Mouse (Mus musculus): ENCODE measurements at regions not wholly inside any gene's neighbourhood (a gene's known extent, or its start where the extent isn't known, plus 50 kb on each side); places are given as distances from the start of the nearest gene placed in this dataset.

DNA sequence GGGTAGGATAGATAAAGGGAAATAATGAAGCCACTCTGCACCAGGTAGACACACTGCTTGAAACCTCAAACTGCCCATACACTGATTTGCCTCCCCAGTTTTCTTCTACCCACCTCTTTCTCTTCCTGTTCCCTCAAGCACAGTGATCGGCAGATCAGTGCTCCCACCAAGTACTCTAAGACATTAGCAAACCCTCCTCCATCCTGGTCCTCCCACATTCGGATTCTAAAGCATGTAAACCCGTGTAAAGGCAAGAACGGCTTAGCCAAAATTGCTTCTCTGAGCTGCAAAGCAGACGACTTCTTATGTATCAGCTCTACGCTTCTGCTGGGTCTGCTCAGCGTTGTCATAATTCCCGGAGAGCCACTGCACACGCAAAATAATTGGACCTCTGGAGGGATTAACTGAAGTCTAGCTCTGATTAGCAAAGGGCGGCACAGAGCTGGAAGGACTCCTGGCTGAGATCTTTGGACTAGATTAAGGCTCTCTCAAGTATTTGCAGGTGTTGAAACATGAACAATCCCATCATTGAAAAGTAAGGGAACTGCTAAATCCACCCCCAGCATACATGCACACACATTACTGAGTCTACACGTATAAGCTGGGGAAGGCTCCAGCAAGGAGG is 67.2 kb downstream of the Mtx3 start:
- Histone ChIP-seq H3K4me1 (peaks cover 9% of the 10 kb centered on the region; the same call in 1 of the 2 replicates), H3K9me3 (no peaks in the 10 kb centered on the region), H3K4me3 (no peak overlapping the region), H3K36me3 (replicated peaks) (no peaks in the 10 kb centered on the region), H3K27ac (no peak overlapping the region), H3K27me3 (ENCODE audit: poor library complexity, severe bottlenecking) (no peaks in the 10 kb centered on the region)
- 84% methylated on average over 11 of the region's 11 CpGs for WGBS
- no peak for DNase-seq (ENCODE audit: extremely low spot score, low spot score)

DNA sequence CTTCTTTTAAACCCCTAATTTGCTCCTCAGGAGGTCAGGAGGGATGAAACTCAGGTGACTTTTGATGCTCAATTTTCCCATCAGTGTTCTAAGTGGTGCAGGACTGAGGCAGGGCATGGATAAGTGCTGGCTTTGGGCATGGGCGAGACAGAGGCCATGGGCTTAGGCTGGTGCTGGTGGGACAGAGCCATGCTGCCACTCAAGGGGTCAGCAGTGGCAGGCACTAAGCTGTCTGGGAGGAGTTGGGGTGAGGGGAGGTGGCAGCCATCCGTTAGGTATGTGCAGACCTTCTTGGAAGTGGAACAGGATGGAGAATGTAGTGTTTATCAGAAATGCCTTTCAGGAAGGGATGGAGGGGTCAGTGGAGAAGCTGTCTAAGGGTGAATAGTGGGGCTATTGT is 68.1 kb downstream of the Mtx3 start:
- Histone ChIP-seq H3K27ac (no peak overlapping the region), H3K9me3 (0 out of 2 replicates have a peak, but pooled peaks cover 4% of the 10 kb centered on the region), H3K4me3 (no peak overlapping the region), H3K4me1 (peaks cover 9% of the 10 kb centered on the region; the same call in 1 of the 2 replicates), H3K27me3 (ENCODE audit: poor library complexity, severe bottlenecking) (no peaks in the 10 kb centered on the region), H3K36me3 (replicated peaks) (no peaks in the 10 kb centered on the region)
- 58% methylated on average over 2 of the region's 2 CpGs for WGBS
- DNase-seq (ENCODE audit: extremely low spot score, low spot score), result no peak

DNA sequence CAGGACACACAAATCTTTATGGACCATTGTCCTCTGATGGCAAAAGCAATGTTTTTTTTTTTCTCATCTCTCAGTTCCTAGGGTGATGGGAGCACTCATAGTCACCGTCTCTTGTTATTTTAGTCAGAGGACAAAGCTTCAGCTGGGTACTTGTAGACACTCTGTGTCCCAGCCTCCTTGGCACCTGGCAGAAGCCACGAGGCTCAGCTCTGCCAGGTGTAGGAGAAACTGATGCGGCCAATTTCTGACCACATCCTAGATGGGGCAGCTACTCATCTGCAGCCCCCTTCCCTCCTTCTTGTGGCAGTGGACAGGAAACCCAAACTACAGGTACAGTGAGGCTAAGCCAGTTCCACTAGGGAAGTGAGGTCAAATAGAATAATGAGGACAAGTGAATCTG is 70.1 kb downstream of the Mtx3 start:
- Histone ChIP-seq H3K9me3 (0 out of 2 replicates have a peak, but pooled peaks cover 4% of the 10 kb centered on the region), H3K27ac (no peak overlapping the region), H3K27me3 (ENCODE audit: poor library complexity, severe bottlenecking) (no peaks in the 10 kb centered on the region), H3K4me3 (no peak overlapping the region), H3K36me3 (replicated peaks) (no peaks in the 10 kb centered on the region), H3K4me1 (peaks cover 9% of the 10 kb centered on the region; the same call in 1 of the 2 replicates)
- no peak for DNase-seq (ENCODE audit: extremely low spot score, low spot score)
- 92% methylated on average over 3 of the region's 3 CpGs for WGBS

DNA sequence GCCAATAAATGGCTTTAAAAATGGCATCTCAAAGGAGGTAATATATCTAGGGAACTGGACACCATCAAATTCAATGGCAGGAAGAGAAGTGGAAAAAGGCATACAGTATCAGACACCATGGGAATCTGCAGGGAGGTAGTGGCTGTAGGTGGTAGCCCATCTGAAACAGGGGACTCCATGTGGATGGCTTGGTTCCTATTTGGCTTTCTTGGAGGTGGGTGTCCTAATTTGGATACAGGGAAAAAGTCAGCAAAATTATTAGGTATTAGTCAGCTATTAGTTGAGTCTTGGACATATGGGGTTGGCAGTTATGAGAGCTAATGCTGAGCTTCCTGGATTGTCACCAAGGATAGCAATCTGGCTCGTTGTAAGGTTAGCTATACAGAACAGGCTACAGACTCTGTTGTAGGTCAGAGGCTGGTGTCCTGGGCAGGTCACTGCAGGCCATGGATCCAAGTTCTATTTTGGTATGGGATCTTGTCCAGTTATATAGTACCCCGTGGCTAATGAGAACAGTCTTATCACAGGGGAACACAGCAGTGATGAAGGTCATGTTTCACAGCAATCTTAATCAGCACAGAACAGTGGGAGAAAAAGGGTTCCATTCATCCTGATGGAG is 70.8 kb downstream of the Mtx3 start:
- H3K27ac ChIP-seq, result no peak overlapping the region
- peaks cover 9% of the 10 kb centered on the region; the same call in 1 of the 2 replicates for H3K4me1 ChIP-seq
- no peaks in the 10 kb centered on the region for H3K36me3 ChIP-seq (replicated peaks)
- no peak for DNase-seq (ENCODE audit: extremely low spot score, low spot score)
- no peaks in the 10 kb centered on the region for H3K27me3 ChIP-seq (ENCODE audit: poor library complexity, severe bottlenecking)
- H3K4me3 ChIP-seq, result no peak overlapping the region
- H3K9me3 ChIP-seq, result 0 out of 2 replicates have a peak, but pooled peaks cover 4% of the 10 kb centered on the region
- WGBS, result 89% methylated on average over 2 of the region's 2 CpGs

DNA sequence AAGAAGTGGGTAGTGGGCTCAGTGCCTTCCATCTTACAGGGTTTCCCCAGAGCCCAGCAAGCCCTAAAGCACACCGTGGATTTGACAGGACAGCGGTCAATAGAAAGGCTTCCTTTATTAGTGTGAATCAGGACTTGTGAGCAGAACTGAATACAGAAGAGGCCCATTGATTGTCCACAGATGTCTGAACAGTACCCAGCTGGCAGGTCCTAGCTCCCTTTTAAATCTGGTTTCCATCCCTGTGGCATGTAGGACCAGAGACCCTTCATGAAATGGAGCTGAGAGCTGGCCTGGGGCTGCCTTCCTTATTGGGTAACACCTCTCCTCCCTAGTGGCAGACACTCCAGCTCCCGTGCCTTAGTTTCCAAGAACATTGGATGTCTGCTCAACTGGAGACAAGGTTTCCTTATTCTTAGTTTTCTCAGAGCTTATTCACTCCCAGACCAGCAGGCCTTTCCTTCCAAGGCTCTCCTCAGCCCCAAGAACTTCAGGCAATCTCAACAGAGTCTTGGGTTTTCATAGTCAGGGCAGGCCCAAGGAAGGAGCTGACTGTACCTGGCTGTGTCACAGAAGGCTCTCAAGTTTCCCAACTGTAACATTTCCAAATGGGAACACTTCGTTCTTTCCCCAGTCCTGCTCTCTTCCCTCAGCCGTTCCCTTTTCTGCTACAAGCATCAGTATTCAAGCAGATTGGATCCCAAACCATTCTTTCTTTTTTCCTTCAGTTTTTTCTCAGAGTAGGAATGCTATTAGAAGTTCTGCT is 71.6 kb downstream of the Mtx3 start:
- Histone ChIP-seq H3K4me3 (no peak overlapping the region), H3K27me3 (ENCODE audit: poor library complexity, severe bottlenecking) (no peaks in the 10 kb centered on the region), H3K36me3 (replicated peaks) (no peaks in the 10 kb centered on the region), H3K9me3 (0 out of 2 replicates have a peak, but pooled peaks cover 4% of the 10 kb centered on the region), H3K4me1 (peaks cover 9% of the 10 kb centered on the region; the same call in 1 of the 2 replicates), H3K27ac (no peak overlapping the region)
- no peak for DNase-seq (ENCODE audit: extremely low spot score, low spot score)
- 90% methylated on average over 5 of the region's 5 CpGs for WGBS

DNA sequence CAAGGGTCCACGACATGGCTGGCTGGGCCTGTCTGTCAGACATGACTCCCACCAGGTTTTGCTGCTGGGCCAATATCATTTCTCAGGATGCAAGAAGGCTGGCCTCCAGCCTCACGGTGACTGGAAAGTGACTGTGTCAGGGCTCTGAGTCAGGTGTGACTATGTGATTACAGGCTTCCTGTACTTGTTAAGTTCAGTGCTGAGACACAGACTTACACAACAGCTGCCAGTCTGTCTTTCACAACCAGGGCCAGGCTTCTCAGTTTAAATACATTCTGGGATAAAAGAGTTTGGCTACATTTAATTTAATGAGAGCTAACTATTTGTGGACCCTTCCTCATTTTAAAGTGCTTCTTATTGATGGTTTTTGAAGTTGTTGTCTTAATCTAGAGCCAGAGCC is 75.3 kb downstream of the Mtx3 start:
- H3K27me3 ChIP-seq (ENCODE audit: poor library complexity, severe bottlenecking), result no peaks in the 10 kb centered on the region
- 0 out of 2 replicates have a peak, but pooled peaks cover 4% of the 10 kb centered on the region for H3K9me3 ChIP-seq
- no peak overlapping the region for H3K4me3 ChIP-seq
- H3K36me3 ChIP-seq (replicated peaks), result no peaks in the 10 kb centered on the region
- no peak for DNase-seq (ENCODE audit: extremely low spot score, low spot score)
- H3K4me1 ChIP-seq, result no peaks in the 10 kb centered on the region
- 90% methylated on average over 2 of the region's 2 CpGs for WGBS
- no peak overlapping the region for H3K27ac ChIP-seq

DNA sequence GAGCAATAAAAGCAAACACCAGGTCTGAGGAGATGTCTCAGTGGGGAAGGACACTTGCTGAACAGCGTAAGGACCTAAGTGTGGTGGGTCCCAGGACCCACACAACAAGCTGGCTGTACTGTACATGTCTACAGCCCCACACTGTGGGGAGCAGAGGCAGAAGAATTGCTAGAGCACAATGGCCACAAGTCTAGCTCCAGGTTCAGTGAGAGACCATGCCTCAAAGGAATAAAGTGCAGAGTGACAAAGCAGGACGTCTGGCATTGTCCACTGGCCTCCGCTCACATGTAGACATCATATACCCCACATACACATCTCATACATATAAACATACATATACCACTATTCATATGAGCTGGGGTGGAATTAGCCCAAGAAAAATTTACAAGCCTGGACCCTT is 77.4 kb downstream of the Mtx3 start:
- no peaks in the 10 kb centered on the region for H3K27me3 ChIP-seq (ENCODE audit: poor library complexity, severe bottlenecking)
- no peaks in the 10 kb centered on the region for H3K36me3 ChIP-seq (replicated peaks)
- no peak overlapping the region for H3K4me3 ChIP-seq
- no peak for DNase-seq (ENCODE audit: extremely low spot score, low spot score)
- H3K9me3 ChIP-seq, result 0 out of 2 replicates have a peak, but pooled peaks cover 3% of the 10 kb centered on the region
- H3K4me1 ChIP-seq, result no peaks in the 10 kb centered on the region
- 94% methylated on average over 3 of the region's 3 CpGs for whole genome bisulfite sequencing
- no peak overlapping the region for H3K27ac ChIP-seq

DNA sequence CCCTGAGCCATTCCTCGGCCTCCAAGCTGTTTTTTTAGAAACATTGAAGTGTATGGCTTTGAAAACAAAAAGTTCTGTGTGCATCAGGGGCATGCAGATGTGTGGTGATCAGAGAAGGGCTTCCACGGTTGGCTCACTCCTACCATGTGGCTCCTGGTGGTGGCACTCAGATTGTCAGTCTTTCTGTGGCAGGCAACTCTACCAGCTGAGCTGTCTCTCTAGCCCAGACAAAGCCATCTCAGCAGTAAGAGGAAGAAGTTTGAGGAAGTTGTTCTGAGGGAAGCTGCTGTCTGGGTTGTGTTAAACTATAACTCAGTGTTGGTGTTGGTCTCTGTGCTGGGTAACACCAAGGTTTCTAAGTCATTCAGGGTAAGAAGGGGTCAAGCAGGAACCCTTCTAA is 78.9 kb downstream of the Mtx3 start:
- Histone ChIP-seq H3K27ac (no peak overlapping the region), H3K27me3 (ENCODE audit: poor library complexity, severe bottlenecking) (no peaks in the 10 kb centered on the region), H3K4me1 (no peaks in the 10 kb centered on the region), H3K9me3 (no peaks in the 10 kb centered on the region), H3K4me3 (no peak overlapping the region), H3K36me3 (replicated peaks) (no peaks in the 10 kb centered on the region)
- 80% methylated on average over 2 of the region's 2 CpGs for WGBS
- no peak for DNase-seq (ENCODE audit: extremely low spot score, low spot score)

DNA sequence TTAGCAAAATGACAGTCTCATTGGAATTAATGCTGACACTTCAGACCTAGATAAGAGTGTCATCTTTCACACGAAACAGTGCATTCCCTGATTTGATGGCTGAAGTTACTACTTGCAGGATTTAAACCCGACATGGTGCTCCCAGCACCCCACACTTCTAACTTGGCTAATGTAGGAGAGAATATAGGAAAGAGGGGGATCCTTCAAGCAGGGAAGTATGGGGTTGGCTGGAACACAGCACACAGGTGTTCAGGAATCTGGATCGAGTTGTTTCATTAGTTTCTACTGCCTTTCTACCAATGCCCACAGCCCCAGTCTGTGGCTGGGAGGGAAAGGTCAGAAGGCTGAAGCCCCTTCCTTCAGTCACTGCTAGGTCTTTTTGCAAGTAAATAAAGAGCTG is 79.5 kb downstream of the Mtx3 start:
- H3K4me3 ChIP-seq, result no peak overlapping the region
- H3K27ac ChIP-seq, result no peak overlapping the region
- WGBS, result 84% methylated on average over 3 of the region's 3 CpGs
- H3K9me3 ChIP-seq, result no peaks in the 10 kb centered on the region
- H3K36me3 ChIP-seq (replicated peaks), result no peaks in the 10 kb centered on the region
- no peaks in the 10 kb centered on the region for H3K4me1 ChIP-seq
- no peaks in the 10 kb centered on the region for H3K27me3 ChIP-seq (ENCODE audit: poor library complexity, severe bottlenecking)
- DNase-seq (ENCODE audit: extremely low spot score, low spot score), result no peak

DNA sequence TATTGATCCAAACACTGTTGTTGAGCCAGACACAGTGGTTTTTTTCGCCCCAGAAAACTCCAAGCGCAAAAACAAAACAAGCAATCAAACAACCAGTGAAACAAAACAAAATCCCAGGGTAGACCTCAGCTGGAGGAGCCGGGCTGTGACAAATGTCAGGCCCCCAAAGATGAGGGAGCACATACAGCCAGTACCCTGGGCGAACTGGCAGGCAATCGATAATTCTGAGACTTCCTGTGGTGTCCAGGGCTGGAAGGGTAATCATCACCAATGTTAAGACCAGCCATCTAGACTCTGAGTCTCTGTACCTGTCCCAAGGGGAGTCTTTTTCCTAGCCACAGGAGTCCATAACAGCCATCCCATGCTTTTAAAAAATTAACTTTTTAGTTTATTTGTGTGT is 80.6 kb downstream of the Mtx3 start:
- H3K27me3 ChIP-seq (ENCODE audit: poor library complexity, severe bottlenecking), result no peaks in the 10 kb centered on the region
- H3K9me3 ChIP-seq, result no peaks in the 10 kb centered on the region
- DNase-seq (ENCODE audit: extremely low spot score, low spot score), result no peak
- WGBS, result 89% methylated on average over 5 of the region's 5 CpGs
- H3K4me1 ChIP-seq, result no peaks in the 10 kb centered on the region
- no peaks in the 10 kb centered on the region for H3K36me3 ChIP-seq (replicated peaks)
- H3K4me3 ChIP-seq, result no peak overlapping the region
- H3K27ac ChIP-seq, result no peak overlapping the region

DNA sequence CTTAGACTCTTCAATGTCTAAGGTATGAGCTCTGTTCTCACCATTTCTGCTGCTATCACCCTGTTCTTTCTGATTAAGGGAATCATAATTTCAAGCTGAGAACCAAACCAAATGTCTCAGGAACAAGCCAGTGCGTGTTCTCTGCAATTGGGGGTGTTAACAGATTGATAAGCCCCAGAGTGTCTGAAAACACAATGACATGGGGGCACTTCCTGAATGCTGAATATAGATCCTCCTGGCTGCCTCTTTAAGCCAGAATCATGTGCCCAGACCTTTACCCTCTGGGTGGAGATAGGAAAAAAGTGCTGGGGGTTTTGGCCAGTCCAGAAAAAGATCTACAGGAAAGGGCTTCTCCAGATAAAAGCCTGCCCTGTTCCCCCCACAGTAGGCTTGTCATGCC is 84.0 kb downstream of the Mtx3 start:
- no peak overlapping the region for H3K4me3 ChIP-seq
- no peak for DNase-seq (ENCODE audit: extremely low spot score, low spot score)
- H3K4me1 ChIP-seq, result no peaks in the 10 kb centered on the region
- no peaks in the 10 kb centered on the region for H3K36me3 ChIP-seq (replicated peaks)
- H3K27ac ChIP-seq, result no peak overlapping the region
- no peaks in the 10 kb centered on the region for H3K9me3 ChIP-seq
- no peaks in the 10 kb centered on the region for H3K27me3 ChIP-seq (ENCODE audit: poor library complexity, severe bottlenecking)
- 81% methylated on average over 1 of the region's 1 CpGs for WGBS

DNA sequence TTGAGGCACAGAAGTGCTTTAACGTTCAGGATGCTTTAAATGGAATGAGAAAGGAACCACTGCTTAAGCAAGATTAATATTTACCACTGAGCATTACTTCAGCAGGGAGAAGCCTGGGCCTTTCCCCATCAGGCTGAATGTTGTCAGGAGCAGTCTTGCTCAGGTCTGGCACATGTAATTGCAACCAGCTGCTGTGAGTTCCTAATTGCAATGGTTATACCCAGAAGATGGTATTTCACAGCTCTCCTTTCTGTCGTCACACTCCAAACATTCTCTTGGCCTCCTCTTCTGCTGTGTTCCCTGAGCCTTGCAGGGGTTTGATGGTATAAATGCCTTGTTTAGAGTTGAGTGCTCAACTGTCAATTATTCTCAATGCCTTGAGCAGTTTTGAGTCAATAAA is 87.1 kb downstream of the Mtx3 start:
- H3K27ac ChIP-seq, result no peak overlapping the region
- no peak overlapping the region for H3K4me3 ChIP-seq
- 79% methylated on average over 2 of the region's 2 CpGs for WGBS
- H3K36me3 ChIP-seq (replicated peaks), result no peaks in the 10 kb centered on the region
- no peak for DNase-seq (ENCODE audit: extremely low spot score, low spot score)
- H3K4me1 ChIP-seq, result no peaks in the 10 kb centered on the region
- no peaks in the 10 kb centered on the region for H3K27me3 ChIP-seq (ENCODE audit: poor library complexity, severe bottlenecking)
- H3K9me3 ChIP-seq, result no peaks in the 10 kb centered on the region

DNA sequence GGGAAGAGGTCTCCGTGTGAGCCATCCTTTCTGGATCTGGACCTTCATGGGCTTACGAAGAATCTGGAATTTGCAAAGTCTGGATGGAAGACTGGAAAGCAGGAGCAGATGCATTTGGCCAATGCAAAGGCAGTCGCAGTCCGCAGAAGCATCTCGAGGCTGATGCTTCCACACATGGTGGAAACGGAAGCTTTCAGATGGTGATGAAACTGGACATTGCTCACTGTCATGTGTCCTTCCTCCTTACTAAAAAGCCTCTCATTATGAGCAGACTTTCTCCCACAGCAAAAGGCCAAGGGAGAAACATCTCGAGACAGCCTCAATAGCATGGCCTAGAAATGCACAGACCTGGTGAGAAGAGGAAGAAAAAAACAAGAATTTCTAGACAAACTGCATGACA is 94.5 kb downstream of the Mtx3 start:
- Histone ChIP-seq H3K36me3 (replicated peaks) (no peaks in the 10 kb centered on the region), H3K4me1 (no peaks in the 10 kb centered on the region), H3K27me3 (ENCODE audit: poor library complexity, severe bottlenecking) (no peaks in the 10 kb centered on the region), H3K9me3 (no peaks in the 10 kb centered on the region), H3K4me3 (no peak overlapping the region), H3K27ac (no peak overlapping the region)
- WGBS, result 91% methylated on average over 7 of the region's 7 CpGs
- DNase-seq (ENCODE audit: extremely low spot score, low spot score), result no peak
